Mouse (Mus musculus): ENCODE data around the gene Slc9a6. TPM values are rescaled to one million over a fixed set of nuclear protein-coding genes. Genes with fewer than 3 reads are reported as not detected.

The Slc9a6 gene
- total RNA-seq (2014; fragmentation: Nextera tagmentation) = 13.9 and 15.0 TPM in 2 replicates
- total RNA-seq (2017) = 9.0 and 10.5 TPM in 2 replicates
- polyA plus RNA-seq (2012) = 11.0 and 15.7 TPM in 2 replicates

- peak; percentile 90 for ATAC-seq (ENCODE audit: extremely low read depth, insufficient number of reproducible peaks, low FRiP score, poor library complexity, severe bottlenecking)
- H3K4me3 ChIP-seq (ENCODE audit: low read depth, low read length) = peak within 1 kb of the TSS; percentile 83
- no peaks in the 10 kb centered on the region for H3K36me3 ChIP-seq (replicated peaks)
- DNase-seq (ENCODE audit: low spot score) = peak; percentile 77
- peaks cover 35% of the 10 kb centered on the region for H3K4me1 ChIP-seq (ENCODE audit: insufficient read depth, low read depth, low read length)
- no peaks in the 10 kb centered on the region for H3K9me3 ChIP-seq (replicated peaks)
- no peaks in the 10 kb centered on the region for H3K27me3 ChIP-seq (ENCODE audit: insufficient read depth, low read length)
- no peak for TF ChIP-seq POLR2AphosphoS5 (IDR thresholded peaks at IDR 0.05; ENCODE audit: insufficient replicate concordance, low read depth, low read length)
- no peak for TF ChIP-seq GATA1 (IDR thresholded peaks at IDR 0.05; ENCODE audit: borderline replicate concordance, low read length)
- TF ChIP-seq GATA2 (IDR thresholded peaks at IDR 0.05; ENCODE audit: borderline replicate concordance, low read depth, low read length) = no peak
- TF ChIP-seq TAL1 (conservative IDR thresholded peaks at IDR 0.05; ENCODE audit: low read depth, low read length) = no peak
- TF ChIP-seq CTCF (IDR thresholded peaks at IDR 0.05; ENCODE audit: low read depth, low read length) = no peak
These were observed at the start of gene Slc9a6 for GRCm38 (mm10) chrX:56609623-56610317. Gene Slc9a6, plus strand, starts transcription at chrX:56609757.

- Histone ChIP-seq H3K27me3 (ENCODE audit: insufficient read depth, low read length) (0 out of 2 replicates have a peak, but pooled peaks cover 3% of the 10 kb centered on the region), H3K36me3 (replicated peaks) (no peaks in the 10 kb centered on the region), H3K4me3 (ENCODE audit: low read depth, low read length) (no peak overlapping the region), H3K9me3 (replicated peaks) (no peaks in the 10 kb centered on the region), H3K4me1 (ENCODE audit: insufficient read depth, low read depth, low read length) (no peaks in the 10 kb centered on the region)
- TF ChIP-seq GATA2 (IDR thresholded peaks at IDR 0.05; ENCODE audit: borderline replicate concordance, low read depth, low read length) = no peak
- TF ChIP-seq CTCF (IDR thresholded peaks at IDR 0.05; ENCODE audit: low read depth, low read length) = peak; percentile 18; the same call in 1 of the 2 replicates
- DNase-seq (ENCODE audit: low spot score) (no peak), ATAC-seq (ENCODE audit: extremely low read depth, insufficient number of reproducible peaks, low FRiP score, poor library complexity, severe bottlenecking) (no peak)
These were observed 37.1 kb upstream of the Slc9a6 start for GRCm38 (mm10) chrX:56572465-56572864.

GRCm38 (mm10) chrX:56578200-56578599, 31.4 kb upstream of the Slc9a6 start:
- Histone ChIP-seq H3K27me3 (ENCODE audit: insufficient read depth, low read length) (no peaks in the 10 kb centered on the region), H3K4me3 (ENCODE audit: low read depth, low read length) (no peak overlapping the region), H3K4me1 (ENCODE audit: insufficient read depth, low read depth, low read length) (no peaks in the 10 kb centered on the region), H3K36me3 (replicated peaks) (no peaks in the 10 kb centered on the region), H3K9me3 (replicated peaks) (no peaks in the 10 kb centered on the region)
- no peak for DNase-seq (ENCODE audit: low spot score)
- TF ChIP-seq GATA2 (IDR thresholded peaks at IDR 0.05; ENCODE audit: borderline replicate concordance, low read depth, low read length) (no peak), GATA1 (IDR thresholded peaks at IDR 0.05; ENCODE audit: borderline replicate concordance, low read length) (no peak), TAL1 (conservative IDR thresholded peaks at IDR 0.05; ENCODE audit: low read depth, low read length) (no peak), POLR2AphosphoS5 (IDR thresholded peaks at IDR 0.05; ENCODE audit: insufficient replicate concordance, low read depth, low read length) (no peak), CTCF (IDR thresholded peaks at IDR 0.05; ENCODE audit: low read depth, low read length) (no peak)
- ATAC-seq (ENCODE audit: extremely low read depth, insufficient number of reproducible peaks, low FRiP score, poor library complexity, severe bottlenecking) = no peak

- DNase-seq (ENCODE audit: low spot score) (no peak), ATAC-seq (ENCODE audit: extremely low read depth, insufficient number of reproducible peaks, low FRiP score, poor library complexity, severe bottlenecking) (no peak)
- TF ChIP-seq POLR2AphosphoS5 (IDR thresholded peaks at IDR 0.05; ENCODE audit: insufficient replicate concordance, low read depth, low read length) (no peak), GATA2 (IDR thresholded peaks at IDR 0.05; ENCODE audit: borderline replicate concordance, low read depth, low read length) (no peak), CTCF (IDR thresholded peaks at IDR 0.05; ENCODE audit: low read depth, low read length) (no peak), GATA1 (IDR thresholded peaks at IDR 0.05; ENCODE audit: borderline replicate concordance, low read length) (no peak), TAL1 (conservative IDR thresholded peaks at IDR 0.05; ENCODE audit: low read depth, low read length) (no peak)
- Histone ChIP-seq H3K4me1 (ENCODE audit: insufficient read depth, low read depth, low read length) (peaks cover 10% of the 10 kb centered on the region), H3K27me3 (ENCODE audit: insufficient read depth, low read length) (no peaks in the 10 kb centered on the region), H3K9me3 (replicated peaks) (no peaks in the 10 kb centered on the region), H3K4me3 (ENCODE audit: low read depth, low read length) (peak overlapping the region; percentile 79), H3K36me3 (replicated peaks) (peaks cover 21% of the 10 kb centered on the region)
These were observed 12.2 kb upstream of the Slc9a6 start for GRCm38 (mm10) chrX:56597219-56597886.

- ATAC-seq (ENCODE audit: extremely low read depth, insufficient number of reproducible peaks, low FRiP score, poor library complexity, severe bottlenecking) = peak; percentile 97
- peaks cover 10% of the 10 kb centered on the region for H3K4me1 ChIP-seq (ENCODE audit: insufficient read depth, low read depth, low read length)
- no peaks in the 10 kb centered on the region for H3K9me3 ChIP-seq (replicated peaks)
- no peaks in the 10 kb centered on the region for H3K27me3 ChIP-seq (ENCODE audit: insufficient read depth, low read length)
- TF ChIP-seq CTCF (IDR thresholded peaks at IDR 0.05; ENCODE audit: low read depth, low read length) (no peak), GATA1 (IDR thresholded peaks at IDR 0.05; ENCODE audit: borderline replicate concordance, low read length) (no peak), POLR2AphosphoS5 (IDR thresholded peaks at IDR 0.05; ENCODE audit: insufficient replicate concordance, low read depth, low read length) (no peak), GATA2 (IDR thresholded peaks at IDR 0.05; ENCODE audit: borderline replicate concordance, low read depth, low read length) (no peak), TAL1 (conservative IDR thresholded peaks at IDR 0.05; ENCODE audit: low read depth, low read length) (no peak)
- peak; percentile 79 for DNase-seq (ENCODE audit: low spot score)
- peak within 1 kb of the TSS; percentile 79 for H3K4me3 ChIP-seq (ENCODE audit: low read depth, low read length)
- peaks cover 18% of the 10 kb centered on the region for H3K36me3 ChIP-seq (replicated peaks)
These were observed 11.5 kb upstream of the Slc9a6 start, which contains the start of gene Mmgt1 for GRCm38 (mm10) chrX:56597887-56598640. Gene Mmgt1, minus strand, starts transcription at chrX:56598069.

- H3K27me3 ChIP-seq (ENCODE audit: insufficient read depth, low read length) = no peaks in the 10 kb centered on the region
- peaks cover 35% of the 10 kb centered on the region for H3K4me1 ChIP-seq (ENCODE audit: insufficient read depth, low read depth, low read length)
- ATAC-seq (ENCODE audit: extremely low read depth, insufficient number of reproducible peaks, low FRiP score, poor library complexity, severe bottlenecking) (no peak), DNase-seq (ENCODE audit: low spot score) (no peak)
- no peaks in the 10 kb centered on the region for H3K9me3 ChIP-seq (replicated peaks)
- H3K4me3 ChIP-seq (ENCODE audit: low read depth, low read length) = no peak overlapping the region
- no peak for TF ChIP-seq GATA2 (IDR thresholded peaks at IDR 0.05; ENCODE audit: borderline replicate concordance, low read depth, low read length)
- no peak for TF ChIP-seq TAL1 (conservative IDR thresholded peaks at IDR 0.05; ENCODE audit: low read depth, low read length)
- TF ChIP-seq GATA1 (IDR thresholded peaks at IDR 0.05; ENCODE audit: borderline replicate concordance, low read length) = no peak
- no peak for TF ChIP-seq CTCF (IDR thresholded peaks at IDR 0.05; ENCODE audit: low read depth, low read length)
- no peaks in the 10 kb centered on the region for H3K36me3 ChIP-seq (replicated peaks)
These were observed 3.0 kb upstream of the Slc9a6 start for GRCm38 (mm10) chrX:56606536-56606935.
